Mouse (Mus musculus) testis, adult 2 months (tissue): Measurements from ENCODE around the gene Arhgap35.
A peak's percentile ranks its signal among the peaks of the same experiment; 100 is the strongest.

Experiments
- CTCF ChIP-seq: fragments of 200-500 bp; IDR thresholded peaks from 2 replicates; pipeline ENCODE4 v1.5.1; 2012; ENCODE audit warnings: low read depth, mild to moderate bottlenecking, inconsistent platforms, low read length, moderate library complexity; ENCODE audit not compliant: control insufficient read depth, insufficient read depth, insufficient replicate concordance
- POLR2A ChIP-seq: fragments of 200-500 bp; IDR thresholded peaks from 2 replicates; pipeline ENCODE4 v1.6.1; 2012; ENCODE audit warnings: low read depth, mild to moderate bottlenecking, inconsistent platforms, low read length, moderate library complexity; ENCODE audit not compliant: control insufficient read depth

- TF ChIP-seq CTCF (peak; percentile 22; the same call in 1 of the 2 replicates), POLR2A (no peak)
Observed at GRCm38 (mm10) chr7:16631932-16632331, 17.1 kb upstream of the Arhgap35 start.
